Mouse (Mus musculus) heart, embryonic 16.5 days (tissue): ENCODE results near the gene Ttll7. TPM values are rescaled to one million over a fixed set of nuclear protein-coding genes. Genes with fewer than 3 reads are reported as not detected.

Experiments used
- ATAC-seq: fragments of 200-750 bp; cut with Nextera tagmentation; replicated peaks from 2 replicates; pipeline ENCODE4 v1.8.0; 2017; ENCODE audit warnings: moderate number of reproducible peaks; ENCODE audit not compliant: insufficient read depth, low FRiP score; ENCODE audit errors: extremely low read depth
- H3K27ac ChIP-seq: fragments of 300-500 bp; sonication (generic); 2 replicates; pipeline ENCODE4 v1.5.1; 2014; ENCODE audit warnings: mild to moderate bottlenecking, low read length, control low read depth, moderate library complexity
- H3K27me3 ChIP-seq: fragments of 300-500 bp; sonication (generic); 2 replicates; pipeline ENCODE4 v1.6.1; 2014; ENCODE audit warnings: low read length, mixed read lengths; ENCODE audit not compliant: control insufficient read depth, insufficient read depth
- H3K36me3 ChIP-seq: fragments of 300-500 bp; sonication (generic); 2 replicates; pipeline ENCODE4 v1.6.1; 2014; ENCODE audit not compliant: control insufficient read depth, insufficient read depth
- H3K4me1 ChIP-seq: fragments of 300-500 bp; sonication (generic); 2 replicates; pipeline ENCODE4 v1.6.1; 2014; ENCODE audit warnings: low read length, mixed read lengths; ENCODE audit not compliant: control insufficient read depth, insufficient read depth
- H3K4me2 ChIP-seq: fragments of 300-500 bp; sonication (generic); 2 replicates; pipeline ENCODE4 v1.6.1; 2014; ENCODE audit warnings: low read depth, mild to moderate bottlenecking, control low read depth, low read length
- H3K4me3 ChIP-seq: fragments of 300-500 bp; sonication (generic); 2 replicates; pipeline ENCODE4 v1.5.1; 2014; ENCODE audit warnings: mild to moderate bottlenecking, control low read depth, low read length
- H3K9ac ChIP-seq: fragments of 300-500 bp; sonication (generic); 2 replicates; pipeline ENCODE4 v1.6.1; 2014; ENCODE audit warnings: low read length, control low read depth
- H3K9me3 ChIP-seq: fragments of 300-500 bp; sonication (generic); replicated peaks from 2 replicates; pipeline ENCODE4 v1.6.1; 2016; ENCODE audit warnings: low read length; ENCODE audit not compliant: control insufficient read depth
- WGBS: fragments of 180-500 bp; shearing (Covaris S2); extraction: QIAGEN DNeasy Blood & Tissue Kit; methylation state at CpG from one replicate; pipeline ENCODE4 v1.1.7; 2014; 5-methylcytosine and 5-hydroxymethylcytosine counted together
- polyA plus RNA-seq: library from polyadenylated mRNA; unstranded; fragments of >200 nt; fragmentation: Nextera tagmentation; extraction: Ambion mirVana; gene quantifications from 2 replicates; pipeline ENCODE4 v1.2.1, GENCODE M21; 2015

Gene Ttll7
- polyA plus RNA-seq, 1 experiment from 2014 or later = 1.2 TPM

DNA sequence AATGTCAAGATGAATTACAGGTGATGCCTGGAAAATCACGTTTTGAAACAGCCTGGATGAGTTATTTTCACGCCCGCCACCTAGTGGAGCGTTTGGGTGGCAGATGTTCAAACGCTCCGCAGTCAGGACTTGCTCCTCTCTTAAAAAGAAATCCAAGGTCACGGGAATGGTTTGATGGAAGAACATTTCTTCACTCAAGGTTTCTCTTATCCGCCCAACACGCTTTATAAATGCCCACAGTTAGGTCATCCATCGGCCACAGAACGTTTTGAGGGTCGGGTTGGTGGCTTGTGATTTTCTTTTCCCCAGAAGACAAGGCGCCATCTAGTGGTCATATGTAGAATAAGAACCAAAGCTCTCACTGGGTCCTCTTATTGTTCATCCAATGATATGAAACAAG is 93.7 kb downstream of the Ttll7 start:
- Histone ChIP-seq H3K27me3 (0 out of 2 replicates have a peak, but pooled peaks cover 3% of the 10 kb centered on the region), H3K9me3 (no peaks in the 10 kb centered on the region), H3K4me2 (peak overlapping the region; percentile 85), H3K4me1 (no peaks in the 10 kb centered on the region), H3K9ac (peak overlapping the region; percentile 66), H3K4me3 (peak overlapping the region; percentile 66), H3K27ac (no peak overlapping the region), H3K36me3 (no peaks in the 10 kb centered on the region)
- peak; percentile 55; the same call in 1 of the 2 replicates for ATAC-seq
- 1% methylated on average over 13 of the region's 13 CpGs for WGBS

- Histone ChIP-seq H3K36me3 (no peaks in the 10 kb centered on the region), H3K9me3 (no peaks in the 10 kb centered on the region), H3K27me3 (0 out of 2 replicates have a peak, but pooled peaks cover 3% of the 10 kb centered on the region), H3K4me3 (no peak overlapping the region), H3K4me1 (no peaks in the 10 kb centered on the region), H3K9ac (no peak overlapping the region), H3K4me2 (no peak overlapping the region), H3K27ac (no peak overlapping the region)
- no peak for ATAC-seq
- 81% methylated on average over 8 of the region's 8 CpGs for WGBS
Measured at GRCm38 (mm10) chr3:146946641-146947040, 94.5 kb downstream of the Ttll7 start.

DNA sequence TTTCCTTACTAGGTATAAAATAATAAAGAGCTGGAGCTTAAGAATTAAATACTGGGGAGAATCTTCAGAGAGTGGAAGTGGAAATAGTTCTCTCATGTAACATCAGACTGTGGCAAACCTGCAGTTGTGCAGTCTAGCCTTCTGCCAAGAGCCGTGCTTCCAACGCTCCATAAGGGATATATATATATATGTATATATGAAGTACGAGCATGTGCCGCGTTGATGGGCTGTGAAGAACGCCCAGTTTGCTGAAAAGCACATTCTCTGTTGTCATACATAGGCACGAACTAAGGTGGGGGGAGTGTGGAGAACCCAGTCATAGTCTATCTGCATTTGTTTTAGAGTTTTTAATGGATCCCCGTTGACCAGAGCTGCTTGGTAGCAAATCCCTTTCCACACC is 104.6 kb downstream of the Ttll7 start:
- no peak for ATAC-seq
- H3K4me1 ChIP-seq = no peaks in the 10 kb centered on the region
- 87% methylated on average over 8 of the region's 8 CpGs for WGBS

DNA sequence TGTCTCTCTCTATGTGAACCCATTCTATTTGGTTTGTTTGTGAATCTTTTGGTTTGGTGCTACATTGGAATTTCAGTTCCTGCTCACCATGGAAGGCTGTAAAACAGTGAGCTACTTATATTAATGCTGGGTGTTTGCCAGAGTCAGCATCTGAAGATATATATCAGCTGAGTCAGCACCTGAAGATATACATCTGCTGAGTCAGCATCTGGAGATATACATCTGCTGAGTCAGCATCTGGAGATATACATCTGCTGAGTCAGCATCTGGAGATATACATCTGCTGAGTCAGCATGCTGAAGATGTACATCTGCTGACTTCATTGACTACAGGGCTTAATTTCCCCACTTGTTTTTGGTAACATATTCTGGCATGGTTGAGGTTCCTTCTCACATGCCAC is 110.7 kb downstream of the Ttll7 start:
- Histone ChIP-seq H3K4me3 (no peak overlapping the region), H3K4me1 (no peaks in the 10 kb centered on the region), H3K4me2 (no peak overlapping the region), H3K9ac (no peak overlapping the region), H3K9me3 (no peaks in the 10 kb centered on the region), H3K36me3 (no peaks in the 10 kb centered on the region), H3K27ac (no peak overlapping the region), H3K27me3 (no peaks in the 10 kb centered on the region)
- ATAC-seq = no peak

More for the DNA sequence above, 104.6 kb downstream of the Ttll7 start:
- H3K27ac ChIP-seq = no peak overlapping the region
- H3K36me3 ChIP-seq = no peaks in the 10 kb centered on the region
- H3K9ac ChIP-seq = no peak overlapping the region
- no peak overlapping the region for H3K4me2 ChIP-seq
- H3K9me3 ChIP-seq = no peaks in the 10 kb centered on the region
- H3K4me3 ChIP-seq = no peak overlapping the region
- H3K27me3 ChIP-seq = no peaks in the 10 kb centered on the region

GRCm38 (mm10) chr3:146964384-146964783 is 112.2 kb downstream of the Ttll7 start:
- H3K4me1 ChIP-seq = no peaks in the 10 kb centered on the region
- no peak overlapping the region for H3K4me3 ChIP-seq
- H3K27ac ChIP-seq = no peak overlapping the region
- H3K4me2 ChIP-seq = no peak overlapping the region
- no peak for ATAC-seq
- WGBS = 68% methylated on average over 3 of the region's 3 CpGs
- no peaks in the 10 kb centered on the region for H3K27me3 ChIP-seq
- H3K9me3 ChIP-seq = no peaks in the 10 kb centered on the region
- H3K9ac ChIP-seq = no peak overlapping the region
- H3K36me3 ChIP-seq = no peaks in the 10 kb centered on the region

DNA sequence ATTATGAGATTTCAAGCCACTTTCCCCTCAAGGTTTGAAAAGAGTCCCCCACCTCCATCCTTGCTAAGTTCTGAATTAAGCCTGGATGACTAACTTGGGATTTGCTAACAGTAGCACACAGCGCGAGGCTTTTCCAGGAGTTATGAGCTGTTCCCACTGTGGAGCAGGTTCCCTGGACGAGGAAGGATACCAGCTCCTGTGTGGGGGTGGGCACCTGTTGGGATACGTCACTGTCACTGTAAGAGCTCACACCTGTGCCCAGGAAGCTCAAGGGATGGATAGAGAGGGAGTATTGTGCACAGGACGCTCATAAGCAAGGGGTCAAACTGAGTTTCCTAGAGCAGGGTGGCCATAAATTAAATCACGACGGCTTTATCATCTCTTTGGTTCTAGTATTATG is 115.1 kb downstream of the Ttll7 start:
- no peaks in the 10 kb centered on the region for H3K9me3 ChIP-seq
- 80% methylated on average over 7 of the region's 7 CpGs for WGBS

DNA sequence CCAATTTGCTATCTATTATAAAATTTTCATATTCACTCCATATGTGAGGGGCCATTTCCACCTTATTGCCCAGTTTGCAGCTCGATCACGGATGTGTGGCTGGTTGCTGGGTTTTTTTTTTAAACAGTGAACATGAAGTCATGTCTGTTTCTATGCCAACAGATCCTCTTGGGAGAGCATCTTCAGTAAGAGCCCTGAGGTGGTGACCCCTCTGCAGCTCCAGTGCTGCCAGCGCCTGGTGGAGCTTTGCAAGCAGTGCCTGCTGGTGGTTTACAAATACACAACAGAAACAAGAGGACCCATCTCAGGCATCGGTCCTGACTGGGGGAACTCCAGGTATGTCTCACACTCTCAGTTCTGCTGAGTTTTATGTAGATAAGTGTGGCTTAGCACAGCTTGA is 115.7 kb downstream of the Ttll7 start:
- Histone ChIP-seq H3K4me2 (no peak overlapping the region), H3K4me3 (no peak overlapping the region), H3K9ac (no peak overlapping the region), H3K4me1 (no peaks in the 10 kb centered on the region), H3K9me3 (no peaks in the 10 kb centered on the region), H3K36me3 (no peaks in the 10 kb centered on the region), H3K27ac (no peak overlapping the region), H3K27me3 (no peaks in the 10 kb centered on the region)
- no peak for ATAC-seq
- WGBS = 81% methylated on average over 4 of the region's 4 CpGs

More for the DNA sequence above, 115.1 kb downstream of the Ttll7 start:
- H3K27me3 ChIP-seq = no peaks in the 10 kb centered on the region
- H3K27ac ChIP-seq = no peak overlapping the region
- no peak overlapping the region for H3K4me2 ChIP-seq
- no peaks in the 10 kb centered on the region for H3K4me1 ChIP-seq
- H3K4me3 ChIP-seq = no peak overlapping the region
- H3K36me3 ChIP-seq = no peaks in the 10 kb centered on the region
- no peak for ATAC-seq
- no peak overlapping the region for H3K9ac ChIP-seq

- Histone ChIP-seq H3K27ac (no peak overlapping the region), H3K27me3 (no peaks in the 10 kb centered on the region), H3K36me3 (no peaks in the 10 kb centered on the region), H3K4me1 (no peaks in the 10 kb centered on the region), H3K4me2 (no peak overlapping the region), H3K4me3 (no peak overlapping the region), H3K9me3 (no peaks in the 10 kb centered on the region), H3K9ac (no peak overlapping the region)
- 80% methylated on average over 3 of the region's 3 CpGs for WGBS
- ATAC-seq = no peak
Measured at GRCm38 (mm10) chr3:146978272-146978671, 126.1 kb downstream of the Ttll7 start.

GRCm38 (mm10) chr3:146993834-146994669 is 141.9 kb downstream of the Ttll7 start:
- peak overlapping the region; percentile 57 for H3K4me2 ChIP-seq
- H3K27ac ChIP-seq = no peak overlapping the region
- no peak overlapping the region for H3K9ac ChIP-seq
- peaks cover under 1% of the 10 kb centered on the region for H3K4me1 ChIP-seq
- no peaks in the 10 kb centered on the region for H3K9me3 ChIP-seq
- H3K4me3 ChIP-seq = 0 out of 2 replicates have a peak overlapping the region, but pooled peaks have one; percentile 30
- WGBS = 40% methylated on average over 26 of the region's 26 CpGs
- no peak for ATAC-seq
- no peaks in the 10 kb centered on the region for H3K36me3 ChIP-seq
- H3K27me3 ChIP-seq = no peaks in the 10 kb centered on the region
